Mouse (Mus musculus): ENCODE data around the gene Gpr68.

- TF ChIP-seq CTCF (IDR thresholded peaks at IDR 0.05; ENCODE audit: control insufficient read depth, insufficient read depth, low read length) (no peak), POLR2A (IDR thresholded peaks at IDR 0.05; ENCODE audit: borderline replicate concordance, control insufficient read depth, low read depth, low read length) (no peak)
These were observed 55.6 kb downstream of the Gpr68 start for GRCm38 (mm10) chr12:100852370-100852769.

All from bone marrow, adult 2 months (tissue).